Mouse (Mus musculus) lung, postnatal 4 days (tissue): Measurements from ENCODE around the gene Ccdc180.
A peak's percentile ranks its signal among the peaks of the same experiment; 100 is the strongest.

Experiments
- DNase-seq, 2 experiments: peaks; one replicate each; pipeline ENCODE4 v3.0.0; 2021

The Ccdc180 gene

DNA sequence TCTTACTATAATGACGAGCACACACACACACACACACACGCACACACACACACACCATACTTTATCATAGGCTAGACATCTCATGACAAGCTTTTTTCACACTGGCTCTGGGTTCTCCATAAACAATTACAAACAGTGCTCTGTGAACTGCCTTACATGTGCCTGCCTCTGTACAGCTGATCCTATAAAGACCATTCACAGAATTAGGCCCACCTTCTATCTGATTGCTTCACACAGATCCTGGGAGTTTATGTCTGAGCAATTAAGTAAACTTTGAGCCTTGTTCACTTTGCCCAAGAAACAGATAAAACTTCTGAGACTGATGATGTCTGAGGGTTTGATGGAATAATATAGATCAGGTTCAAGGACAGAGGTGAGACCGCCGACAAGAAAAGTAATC is 21.8 kb downstream of the Ccdc180 start:
- no peak for DNase-seq

DNA sequence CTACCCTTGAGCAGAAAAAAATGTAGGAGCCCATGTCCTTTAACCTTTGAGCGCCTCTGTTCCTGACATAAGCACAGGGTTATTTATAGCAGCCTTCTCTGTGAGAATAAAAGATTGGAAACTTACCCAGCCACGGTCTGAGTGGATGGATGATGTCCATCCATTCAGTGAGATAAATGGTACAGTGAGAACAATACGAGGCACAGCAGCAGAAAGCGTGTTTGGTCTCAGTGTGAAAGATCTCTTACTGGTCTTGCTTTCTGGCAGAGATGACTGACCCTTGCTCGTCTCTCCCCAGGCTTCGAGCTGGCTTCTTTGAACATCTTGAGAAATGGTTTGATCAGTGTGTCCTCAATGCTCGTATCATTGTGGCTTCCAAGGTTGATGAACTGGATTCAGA is 27.0 kb downstream of the Ccdc180 start:
- DNase-seq: no peak

DNA sequence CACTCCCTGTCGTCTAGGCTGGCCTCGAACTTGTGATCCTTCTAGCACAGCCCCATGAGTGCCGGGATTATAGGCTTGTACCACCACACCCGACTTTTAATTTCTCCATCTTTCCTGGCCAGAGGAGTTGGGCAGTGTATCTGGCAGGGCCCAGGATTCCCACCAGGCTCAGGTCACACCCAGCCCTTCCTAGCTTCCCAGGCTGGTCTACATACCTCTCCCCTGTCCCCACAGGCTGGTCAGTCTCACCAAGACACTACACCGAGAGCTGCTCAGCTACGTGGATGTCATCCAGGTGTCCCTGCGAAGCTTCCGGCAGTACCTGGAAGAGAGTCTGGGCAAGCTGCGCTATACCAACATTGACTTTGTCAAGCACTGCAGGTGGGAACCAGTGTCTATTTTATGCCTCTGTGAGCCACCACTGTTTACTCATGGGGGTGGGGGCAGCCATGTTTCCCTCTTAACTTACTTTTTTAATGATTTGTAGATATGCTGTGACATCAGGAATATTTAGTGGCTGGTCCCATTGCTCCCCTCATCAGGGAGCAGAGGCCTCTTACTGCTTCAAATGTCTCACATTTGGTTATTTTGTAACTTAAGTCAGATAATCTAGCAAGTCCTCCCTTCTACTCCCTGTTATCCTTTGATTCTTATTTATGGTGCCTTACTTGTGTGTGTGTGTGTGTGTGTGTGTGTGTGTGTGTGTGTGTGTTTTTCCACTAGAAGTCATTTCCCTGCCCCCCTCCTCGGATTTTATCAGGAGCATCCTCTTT is 31.7 kb downstream of the Ccdc180 start:
- no peak for DNase-seq

DNA sequence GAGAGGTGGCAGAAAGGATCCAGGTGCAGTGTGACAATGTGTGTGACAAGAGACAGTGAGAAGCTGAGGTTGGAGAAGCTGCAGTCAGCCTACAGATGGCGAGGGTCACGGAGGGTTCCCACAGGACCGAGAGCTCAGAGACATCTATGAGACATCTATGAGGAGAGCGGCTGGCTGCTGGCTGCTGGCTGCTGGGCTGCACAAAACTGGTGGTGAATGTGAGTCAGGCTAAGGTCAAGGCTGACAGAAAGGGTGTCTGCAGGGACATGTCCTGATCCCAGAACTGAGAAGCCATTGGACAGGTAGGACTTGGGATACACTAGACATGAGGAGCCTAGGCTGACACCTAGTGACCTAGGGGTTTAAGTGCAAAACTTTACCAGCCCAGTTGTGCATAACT is 33.9 kb downstream of the Ccdc180 start:
- DNase-seq: no peak

DNA sequence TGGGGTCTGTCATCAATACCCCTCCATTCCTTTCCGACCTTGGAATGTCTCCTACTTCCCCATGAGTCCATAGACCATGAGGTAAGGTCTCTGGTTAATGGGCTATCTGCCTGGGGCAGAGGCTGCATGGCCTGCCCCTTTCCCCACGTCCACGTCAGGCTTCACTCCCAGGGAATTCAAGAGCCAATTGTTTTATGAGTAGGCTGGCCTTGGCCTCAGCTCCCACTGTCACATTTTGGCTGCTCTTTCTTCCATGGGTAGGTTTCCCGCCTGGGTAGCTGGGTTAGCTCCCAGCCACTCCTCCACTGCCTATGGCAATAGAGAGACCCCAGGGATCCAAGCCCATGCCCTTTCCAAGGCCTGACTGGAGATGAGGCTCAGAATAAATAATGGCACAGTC is 38.5 kb downstream of the Ccdc180 start:
- no peak for DNase-seq

DNA sequence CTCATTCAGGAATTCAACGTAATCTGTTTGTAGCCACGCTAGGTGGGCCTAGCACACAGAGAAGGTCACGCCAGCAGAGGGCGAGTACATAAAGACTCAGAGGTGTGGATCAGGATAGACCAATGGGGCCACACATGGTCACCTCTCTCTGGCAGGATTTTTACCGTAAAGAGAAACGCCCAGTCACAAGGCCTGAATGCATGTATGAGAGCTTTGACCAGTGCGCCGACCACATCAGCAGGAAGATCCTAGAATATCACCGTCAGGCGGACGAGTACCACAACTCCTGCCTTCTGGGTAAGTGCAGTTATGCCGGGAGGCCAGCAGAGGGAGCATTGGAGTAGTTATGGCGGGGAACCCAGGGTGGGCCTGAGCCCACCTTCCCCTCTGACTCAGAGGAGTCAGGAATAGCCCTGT is 51.5 kb downstream of the Ccdc180 start:
- peak; percentile 57 to 78 for DNase-seq

DNA sequence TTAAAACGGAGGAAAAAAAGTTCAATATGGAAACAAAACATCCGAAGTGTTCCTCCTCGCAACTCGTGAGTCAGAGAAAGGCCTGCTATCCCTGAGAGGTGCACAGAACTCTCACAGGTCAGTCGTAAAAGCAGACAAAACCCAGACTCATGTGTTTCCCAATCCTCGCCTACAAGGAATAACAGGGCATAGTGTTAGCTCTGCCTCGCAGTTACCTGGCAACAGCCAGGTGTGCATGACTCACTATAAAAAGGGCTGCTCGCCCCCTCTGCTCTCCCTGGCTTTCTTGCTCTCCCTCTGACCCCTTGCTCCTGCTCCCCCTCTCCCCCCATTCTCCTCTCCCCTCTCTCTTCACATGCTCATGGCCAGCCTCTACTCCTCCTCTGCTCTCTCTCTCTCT is 57.6 kb downstream of the Ccdc180 start:
- DNase-seq: peak in 1 of 2 experiments; percentile 10

DNA sequence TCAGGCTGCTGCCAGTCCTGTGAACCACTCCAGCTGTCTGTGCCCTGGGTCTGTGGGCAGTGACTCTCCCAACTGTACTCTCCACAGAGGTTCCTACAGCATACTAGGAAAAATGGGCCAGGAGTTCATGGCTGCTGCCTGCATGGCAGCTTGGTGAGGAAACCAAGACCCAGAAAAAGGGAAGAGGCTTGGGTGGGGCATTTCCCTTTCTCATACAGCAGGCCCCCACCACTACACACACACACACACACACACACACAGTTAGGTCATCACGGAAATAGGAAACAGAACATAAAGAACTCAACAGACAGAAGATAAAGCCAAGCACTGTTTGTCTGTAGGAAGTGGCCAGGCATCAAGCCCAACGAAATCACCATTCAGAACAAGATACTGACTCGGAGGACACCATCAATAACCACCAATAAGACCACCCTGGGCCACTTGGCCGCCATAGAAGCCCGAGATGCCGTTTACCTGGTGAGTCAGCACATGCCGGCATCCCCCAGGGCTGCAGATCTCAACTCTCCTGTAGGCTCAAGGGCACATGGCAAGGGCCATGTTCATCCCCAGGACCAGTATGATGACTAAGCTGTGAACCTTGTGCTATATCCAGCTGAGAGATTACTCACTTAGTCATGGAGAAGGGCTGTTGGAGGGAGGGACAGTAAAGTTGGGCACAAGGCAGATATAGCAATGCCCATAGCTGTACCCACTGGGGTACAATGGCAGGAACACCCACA is 59.2 kb downstream of the Ccdc180 start:
- peak; percentile 54 to 62 for DNase-seq

DNA sequence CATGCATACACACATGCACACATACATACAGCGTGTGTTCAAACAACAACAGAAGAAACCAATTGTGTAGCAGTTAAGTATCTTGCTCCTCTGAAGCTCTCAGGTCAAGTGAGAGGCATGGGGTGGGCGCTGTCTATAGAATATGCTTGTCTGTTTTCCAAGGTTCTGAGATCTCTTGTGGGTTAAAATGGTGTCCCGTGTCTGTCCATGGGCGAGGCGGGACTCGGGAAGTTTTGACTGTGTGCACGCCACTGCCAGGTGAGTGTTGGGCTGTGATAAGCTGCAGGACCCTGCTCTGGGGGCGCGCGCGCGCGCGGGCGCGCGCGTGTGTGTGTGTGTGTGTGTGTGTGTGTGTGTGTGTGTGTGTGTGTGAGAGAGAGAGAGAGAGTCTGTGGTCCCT is 61.7 kb downstream of the Ccdc180 start:
- DNase-seq: no peak

DNA sequence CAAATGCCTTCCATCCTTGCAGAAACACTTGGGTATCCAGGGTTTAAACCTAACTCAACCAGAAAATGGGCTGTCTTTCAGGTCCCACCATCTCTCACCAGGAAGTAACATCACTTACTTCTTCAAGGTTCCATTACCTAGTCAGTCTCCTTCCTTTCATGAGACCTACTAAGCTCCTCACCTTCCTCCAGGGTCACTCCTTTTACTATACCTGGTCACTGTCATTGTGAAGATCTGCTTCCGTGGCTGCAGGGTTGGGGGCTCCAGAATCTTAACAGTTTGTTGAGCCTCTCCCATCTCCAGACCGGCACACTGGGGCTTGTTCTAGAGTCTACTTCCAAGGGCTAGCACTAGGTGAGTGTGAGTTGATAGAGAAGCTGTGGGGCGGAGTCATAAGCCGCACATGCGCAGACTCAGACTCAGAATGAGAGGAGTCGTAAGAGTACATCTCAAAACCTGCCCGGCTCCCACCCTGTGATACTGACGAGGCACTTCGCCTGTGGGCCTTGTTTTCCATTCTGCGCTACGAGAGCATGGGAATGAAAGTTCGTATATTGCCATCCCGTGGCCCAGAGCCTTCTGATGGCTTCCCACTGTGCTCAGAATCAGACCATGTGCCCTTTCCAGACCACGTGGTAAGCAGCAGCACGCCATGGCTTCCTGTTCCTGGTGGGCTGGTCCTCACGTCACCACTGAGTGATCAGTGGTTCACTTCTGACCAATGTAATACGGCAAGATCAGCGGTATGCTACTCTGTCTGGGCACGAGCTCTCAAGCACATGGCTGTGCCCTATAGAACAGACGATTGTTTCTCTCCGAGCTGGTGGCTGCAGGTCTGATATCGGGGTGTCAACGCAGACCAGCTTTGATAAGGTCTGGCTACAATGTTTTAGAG is 63.2 kb downstream of the Ccdc180 start:
- DNase-seq: peak in 1 of 2 experiments; percentile 10

DNA sequence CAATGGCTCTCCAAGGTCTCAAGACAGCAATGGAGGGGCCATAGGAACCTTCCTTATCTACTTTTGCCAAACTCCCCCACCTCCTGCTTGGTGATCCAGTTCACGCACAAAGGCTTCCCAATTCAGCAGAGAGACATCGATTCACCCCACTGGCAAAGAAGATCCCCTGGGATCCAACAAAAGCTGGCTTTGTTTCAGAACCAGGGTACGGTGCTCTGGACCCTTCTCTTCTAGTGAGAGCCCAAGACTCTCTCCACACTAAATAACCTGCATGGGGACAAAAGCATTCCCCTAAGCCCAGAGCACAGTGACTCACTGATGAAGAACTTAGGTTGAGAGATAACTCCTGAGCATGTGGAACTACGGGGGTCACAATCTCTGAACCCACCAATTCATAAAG is 65.1 kb downstream of the Ccdc180 start:
- no peak for DNase-seq

DNA sequence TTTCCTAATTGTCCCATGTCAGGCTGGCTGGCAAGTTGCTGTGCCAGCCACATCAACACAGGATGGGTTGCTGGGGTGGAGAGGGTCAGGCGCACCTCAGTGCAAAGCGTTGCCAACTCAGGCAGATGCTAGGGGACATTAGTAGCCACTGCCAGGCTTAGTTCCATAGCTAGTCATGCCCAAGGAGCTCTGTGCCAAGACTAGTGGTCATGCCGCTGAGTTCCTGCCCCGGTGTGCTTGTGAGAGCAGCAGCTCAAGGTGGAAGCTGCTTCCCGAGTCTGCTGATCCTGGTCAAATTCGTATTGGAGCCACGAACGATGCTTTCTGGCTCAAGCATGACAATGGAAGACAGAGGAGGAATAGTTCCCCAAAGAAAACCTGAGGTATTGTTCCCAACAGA is 66.0 kb downstream of the Ccdc180 start:
- DNase-seq: peak in 1 of 2 experiments; percentile 10

DNA sequence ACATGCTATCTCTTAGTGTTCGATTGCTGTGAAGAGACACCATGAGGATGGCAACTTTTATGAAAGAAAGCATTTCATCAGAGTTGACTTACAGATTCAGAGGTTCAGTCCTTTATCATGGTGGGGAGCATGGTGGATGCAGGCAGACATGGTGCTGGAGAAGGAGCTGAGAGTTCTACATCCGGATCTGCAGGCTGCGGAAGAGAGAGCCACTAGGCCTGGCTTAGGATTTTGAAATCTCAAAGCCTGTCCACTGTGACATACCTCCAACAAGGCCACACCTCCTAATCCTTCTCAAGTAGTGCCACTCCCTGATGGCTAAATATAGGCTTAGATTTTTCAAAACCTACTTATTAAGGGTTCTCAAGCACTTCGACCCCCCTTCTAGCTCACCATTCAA is 66.6 kb downstream of the Ccdc180 start:
- DNase-seq: no peak

DNA sequence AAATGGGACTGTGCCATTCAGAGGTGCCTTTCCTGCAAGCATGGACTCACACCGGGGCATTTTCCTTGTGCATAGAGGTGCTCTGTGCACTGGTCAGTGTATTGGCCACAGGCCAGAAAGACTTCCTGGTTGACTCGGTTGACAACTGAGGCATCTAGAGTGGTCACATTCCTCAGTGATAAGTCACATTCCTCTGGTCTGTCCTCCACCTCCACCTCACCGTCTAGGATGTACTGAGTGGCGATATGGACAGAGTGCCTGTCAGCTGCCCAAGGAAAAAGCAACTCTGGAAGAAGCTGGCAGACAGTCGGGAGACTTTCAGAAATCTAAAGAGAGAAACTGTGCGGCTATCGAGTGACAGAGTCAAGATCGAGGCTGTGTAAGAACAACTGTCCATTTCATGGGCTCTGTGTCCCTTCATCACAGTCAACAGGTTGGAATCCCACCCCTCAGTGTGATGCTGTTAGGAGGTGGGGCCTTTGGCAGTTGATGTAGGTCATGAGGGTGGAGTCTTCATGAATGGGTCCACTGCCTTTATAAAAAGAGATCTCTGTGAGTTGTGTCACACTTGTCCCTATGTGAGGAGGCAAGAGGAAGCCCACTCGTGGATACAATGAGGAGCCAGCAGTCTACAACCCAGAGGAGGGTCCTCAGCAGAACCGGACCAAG is 74.8 kb downstream of the Ccdc180 start, which contains the start of gene Tdrd7:
TSS of gene Tdrd7 (plus strand) at position 564 of the 669 bp plus-strand sequence.
- DNase-seq: peak; percentile 48 to 58

DNA sequence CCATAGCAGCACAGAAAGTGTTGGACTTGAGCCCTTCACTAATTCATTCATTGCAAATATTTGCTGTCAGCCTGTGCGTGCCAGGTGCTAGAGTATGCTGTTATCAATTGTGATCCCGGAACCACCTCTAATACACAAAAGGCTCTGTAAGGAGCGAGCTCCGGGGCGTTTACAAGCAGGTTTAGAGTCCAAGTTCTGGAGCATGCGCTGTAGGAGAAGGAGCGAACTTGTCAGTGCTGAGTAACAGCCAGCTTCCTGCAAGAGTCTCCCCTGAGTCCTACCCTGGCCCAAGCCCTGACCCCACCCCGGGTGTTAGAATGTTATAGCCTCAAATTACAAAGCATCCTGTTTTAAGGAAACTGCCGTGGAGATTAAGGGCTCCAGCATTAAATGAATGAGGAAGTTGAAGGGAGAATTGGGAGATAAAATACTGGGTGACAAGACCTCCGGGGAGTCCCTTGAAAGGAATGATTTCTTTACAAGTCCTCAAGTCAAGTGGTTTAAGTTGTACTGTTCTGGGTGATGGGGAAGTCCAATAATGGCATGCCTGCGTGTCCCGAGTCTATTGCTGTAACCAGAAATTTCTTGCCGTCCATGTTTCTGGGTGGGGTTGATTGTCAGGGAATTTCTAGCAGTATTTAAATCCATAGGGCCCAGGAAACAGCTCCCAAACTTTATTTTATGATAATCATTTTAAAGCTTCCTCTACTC is 75.8 kb downstream of the Ccdc180 start:
- peak; percentile 58 to 67 for DNase-seq

DNA sequence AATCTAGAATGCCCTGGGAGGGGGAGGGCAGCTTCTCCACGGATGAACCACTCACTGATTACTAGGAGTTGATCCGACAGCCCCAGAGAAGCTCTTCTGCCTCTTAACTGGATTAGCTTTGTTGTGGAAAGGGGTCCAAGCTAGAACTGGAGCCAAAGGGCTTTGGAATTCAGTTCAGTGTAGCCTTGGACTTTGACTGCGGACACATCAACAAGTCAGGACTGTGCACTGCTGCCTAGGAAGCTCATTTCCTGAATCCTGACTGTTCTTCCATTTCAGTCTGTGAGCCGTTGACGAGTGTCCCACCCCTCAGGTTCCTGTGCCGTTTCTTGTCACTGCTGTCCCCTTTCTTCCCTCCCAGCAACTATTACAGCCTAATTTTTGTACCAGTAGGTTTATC is 76.6 kb downstream of the Ccdc180 start:
- no peak for DNase-seq

DNA sequence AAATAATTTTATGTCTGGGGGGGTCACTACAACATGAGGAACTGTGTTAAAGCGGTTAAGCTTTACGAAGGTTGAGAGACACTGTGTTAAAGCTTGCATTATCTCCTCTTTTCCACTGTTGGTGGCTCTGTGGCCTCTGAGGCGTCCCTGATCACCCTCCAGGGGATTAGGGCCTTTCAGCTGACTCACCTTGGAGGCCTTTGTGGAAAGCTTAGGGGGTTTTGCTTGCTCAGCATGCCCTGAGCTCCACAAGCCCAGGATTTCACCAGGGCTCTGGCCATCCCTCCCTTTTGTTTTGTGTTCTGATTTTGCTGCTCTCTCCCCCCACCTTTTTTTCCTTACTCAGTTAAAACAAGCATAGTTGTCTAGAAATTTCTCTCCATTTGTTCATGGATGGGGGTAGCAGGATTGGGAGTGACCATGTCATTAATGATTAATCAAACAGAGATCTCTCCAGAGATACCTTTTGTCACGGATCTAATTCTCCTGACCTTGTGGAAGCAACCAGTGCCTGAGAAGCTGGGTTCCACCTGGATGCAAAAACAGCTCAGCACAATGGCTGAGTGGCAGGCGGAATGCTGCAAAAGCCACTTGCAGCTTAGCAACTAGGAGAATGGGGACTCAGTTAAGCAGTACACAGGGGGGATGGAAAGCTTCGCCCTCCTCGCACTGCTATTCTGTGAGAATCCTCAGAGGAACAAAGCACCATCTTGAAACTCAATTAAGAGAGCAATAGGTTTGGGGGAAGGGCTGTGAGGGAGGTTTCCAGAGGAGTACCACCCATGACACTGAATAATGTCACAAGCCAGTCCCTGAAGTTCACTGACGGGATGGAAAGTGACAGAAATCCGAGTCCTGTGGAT is 77.6 kb downstream of the Ccdc180 start:
- DNase-seq: no peak

DNA sequence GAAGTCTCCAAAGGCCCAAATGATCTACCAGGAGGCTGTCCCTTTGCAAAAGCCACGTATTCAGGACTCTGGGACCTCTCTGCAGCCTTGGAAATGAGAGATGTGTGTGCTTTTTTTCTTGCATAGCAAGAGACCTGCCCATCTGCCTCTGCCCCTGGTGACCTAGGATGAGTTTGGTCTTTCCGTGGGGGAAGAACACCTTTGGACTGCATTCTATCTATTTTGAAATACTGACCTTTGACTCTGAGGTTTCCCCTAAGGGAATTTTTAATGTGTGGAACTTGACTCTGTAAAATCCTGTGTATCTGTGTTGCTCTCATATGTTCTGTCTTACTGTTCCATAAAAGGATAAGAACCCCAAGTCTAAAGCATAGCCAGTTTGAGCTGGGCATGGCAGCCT is 78.9 kb downstream of the Ccdc180 start:
- no peak for DNase-seq

DNA sequence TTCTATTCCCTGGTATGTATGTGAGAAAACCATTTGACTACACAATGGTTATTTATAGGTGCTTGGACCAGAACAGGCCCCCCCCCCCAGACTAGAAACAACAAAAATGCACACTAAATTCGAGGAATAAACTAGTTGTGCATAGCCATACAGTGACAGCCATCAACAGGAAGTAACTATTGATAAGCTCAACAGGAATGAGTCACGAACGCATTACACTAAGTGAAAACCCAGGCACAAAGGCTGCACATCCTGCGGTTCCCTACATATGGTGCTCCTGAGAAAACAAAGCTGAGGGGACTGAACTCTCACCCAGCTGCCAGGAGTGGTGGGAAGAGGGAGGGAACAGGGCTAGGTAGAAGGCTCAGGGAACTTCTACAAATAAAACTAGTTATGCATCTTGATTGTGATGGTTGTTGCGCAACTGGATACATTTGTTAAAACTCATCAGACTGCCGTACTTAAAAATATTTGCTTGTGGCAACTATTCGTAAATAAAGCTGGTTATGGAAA is 80.0 kb downstream of the Ccdc180 start:
- no peak for DNase-seq

DNA sequence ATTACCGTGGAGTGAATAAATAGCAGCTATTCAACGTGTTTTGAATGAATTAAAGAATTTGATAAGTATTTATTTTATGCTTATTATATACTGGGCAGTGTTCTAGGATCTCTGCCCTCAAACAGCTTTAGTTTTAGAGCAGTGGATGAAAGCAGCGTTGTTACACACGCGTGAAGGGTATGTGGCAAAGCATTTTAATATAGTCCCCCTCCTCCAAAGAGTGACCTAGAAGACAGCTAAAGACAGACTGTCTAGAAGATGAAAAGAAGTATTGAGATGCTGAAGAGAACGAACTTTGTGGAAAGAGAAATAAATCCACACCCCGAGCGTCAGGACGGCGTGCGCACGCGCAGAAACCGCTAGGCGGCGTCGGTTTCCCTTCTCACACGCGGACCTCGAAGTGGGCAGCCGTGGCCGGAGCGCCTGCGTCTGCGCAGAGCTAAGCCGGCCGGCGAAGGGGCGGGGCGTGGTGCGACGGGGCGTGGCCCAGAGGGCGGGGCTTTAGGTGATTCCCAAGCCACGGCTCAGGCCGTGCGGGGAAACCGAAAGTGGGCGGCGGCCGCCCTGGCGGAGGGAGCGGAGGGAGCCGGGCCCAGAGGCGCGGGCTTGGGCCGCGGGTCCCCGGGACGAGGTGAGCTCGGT is 81.8 kb downstream of the Ccdc180 start:
- peak; percentile 98 to 100 for DNase-seq
